Mouse (Mus musculus) liver, adult (tissue): Measurements from ENCODE around the gene Apcs.

Source experiments
- GATA4 ChIP-seq: IDR thresholded peaks from 2 replicates; pipeline ENCODE4 v1.6.1; 2014; ENCODE audit warnings: mild to moderate bottlenecking, low read length; ENCODE audit not compliant: insufficient replicate concordance

Apcs gene

DNA sequence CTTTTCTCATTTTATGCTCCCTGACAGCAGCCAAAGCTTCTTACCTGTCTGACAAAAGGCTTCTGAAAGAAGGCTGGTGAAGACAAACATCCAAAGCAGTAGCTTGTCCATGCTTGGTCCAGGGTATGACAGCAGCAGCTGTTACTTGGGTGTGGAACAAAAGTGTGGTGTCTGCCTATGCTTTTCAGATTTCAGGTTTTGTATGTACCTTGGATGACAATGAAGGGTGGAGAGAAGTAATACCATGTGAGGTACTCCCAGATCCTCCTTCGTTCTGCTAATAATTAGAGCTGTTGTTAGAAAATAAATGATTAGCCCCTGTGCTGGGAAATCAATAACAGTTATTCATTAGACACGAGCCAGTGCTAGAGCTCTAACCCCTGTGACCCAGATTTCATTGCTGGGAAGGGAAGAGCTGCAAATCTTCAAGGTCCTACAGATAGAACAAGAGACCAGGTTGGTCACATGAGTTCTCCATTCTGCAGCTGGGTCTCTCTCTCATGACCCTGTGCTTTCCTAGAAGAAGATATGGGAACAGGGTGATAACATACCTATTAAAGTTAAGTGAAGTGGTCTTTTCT is at the start of gene Apcs:
TSS of gene Apcs (minus strand) at position 265 of the 581 bp plus-strand sequence.
- no peak for TF ChIP-seq GATA4

DNA sequence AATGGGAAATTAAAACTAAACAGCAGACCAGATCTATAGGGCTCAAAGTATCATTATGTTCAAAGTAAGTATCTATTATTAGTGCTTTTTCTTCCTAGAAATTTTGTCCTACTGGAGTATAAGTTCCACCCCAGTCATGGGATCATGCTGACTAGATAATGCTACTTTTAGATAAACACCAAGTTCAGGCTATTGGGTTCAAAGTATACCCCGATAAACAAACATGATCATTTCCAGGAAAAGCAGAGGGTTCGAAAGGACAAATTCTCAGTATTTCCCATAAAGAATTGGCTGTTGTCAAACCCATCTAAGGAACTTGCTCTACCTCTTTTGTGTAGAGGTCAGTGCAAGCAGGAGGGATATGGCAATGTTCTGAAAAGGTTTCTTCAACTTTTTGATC is 37.4 kb upstream of the Apcs start:
- peak; percentile 42; the same call in 1 of the 2 replicates for TF ChIP-seq GATA4

DNA sequence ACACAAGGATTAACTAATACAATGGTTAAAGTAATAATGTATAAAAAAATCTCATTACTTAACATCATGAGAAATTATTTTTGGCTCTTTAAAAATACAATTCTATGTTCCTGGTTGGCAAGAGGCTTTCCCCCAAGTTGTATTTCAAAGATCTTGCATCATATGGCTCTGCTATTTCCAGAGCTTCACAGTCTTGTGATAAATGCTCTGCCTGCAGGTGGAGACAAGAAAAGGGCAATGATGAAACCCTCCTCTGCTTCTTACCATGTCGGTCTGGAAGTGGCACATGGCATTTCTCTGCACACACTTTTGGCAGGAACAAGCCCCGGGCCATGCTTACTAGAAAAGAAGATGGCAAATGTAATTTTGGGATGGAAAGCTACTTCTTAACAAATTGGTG is 23.6 kb upstream of the Apcs start:
- no peak for TF ChIP-seq GATA4

DNA sequence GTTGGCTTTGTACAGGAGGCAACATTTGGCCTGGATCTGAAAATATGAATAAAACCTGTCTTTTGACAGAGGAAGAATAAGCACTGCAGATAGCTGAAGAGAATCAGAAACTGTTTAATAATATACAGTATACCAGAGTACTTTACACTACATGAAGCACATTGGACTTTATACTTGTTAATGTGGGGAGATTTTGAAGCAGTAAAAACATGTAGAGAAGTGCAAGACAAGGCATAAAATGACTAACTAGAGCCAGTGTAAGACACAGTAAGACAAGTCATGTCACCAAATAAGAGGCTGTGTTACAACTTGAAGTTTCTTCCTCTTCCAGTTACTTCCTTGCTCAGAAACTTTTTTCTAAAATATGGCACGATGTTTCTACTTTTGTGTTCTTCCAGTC is 22.3 kb upstream of the Apcs start:
- TF ChIP-seq GATA4 = no peak

DNA sequence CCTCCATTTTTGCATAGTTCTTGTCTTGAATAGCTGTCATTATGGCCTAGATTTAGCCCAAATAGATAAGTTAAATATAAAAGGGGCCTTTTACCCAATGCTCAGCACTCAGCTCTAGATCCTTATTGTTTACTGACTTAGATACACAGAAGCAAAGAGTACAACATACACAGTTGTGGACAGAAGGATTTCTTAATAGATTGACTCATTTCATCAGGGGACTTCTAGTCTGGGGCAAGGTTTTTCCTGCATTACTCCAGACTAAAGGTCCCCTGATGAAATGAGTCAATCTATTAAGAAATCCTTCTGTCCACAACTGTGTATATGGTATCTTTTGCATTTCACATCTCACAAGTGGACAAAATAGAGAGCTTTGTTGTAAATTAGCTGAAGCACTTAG is 8.5 kb upstream of the Apcs start:
- no peak for TF ChIP-seq GATA4

DNA sequence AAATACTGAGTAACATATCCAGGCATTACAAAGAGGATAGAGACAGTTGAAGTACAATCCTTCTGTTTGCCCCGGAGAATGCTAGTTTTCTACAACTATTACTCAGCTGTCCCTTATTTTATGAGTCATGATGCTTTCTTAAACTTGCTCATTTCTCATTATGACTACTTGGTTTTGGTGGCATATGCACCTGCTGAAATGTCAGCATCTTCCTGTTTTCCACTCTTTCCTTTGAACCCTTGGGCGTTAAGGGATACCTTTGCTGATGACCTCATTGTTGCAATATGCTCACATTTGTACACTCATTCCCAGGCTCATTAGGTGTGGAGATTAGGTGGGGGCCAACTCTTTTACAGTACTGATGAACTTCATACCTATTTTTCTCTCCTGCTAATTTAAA is 594 bp upstream of the Apcs start:
- TF ChIP-seq GATA4 = no peak

DNA sequence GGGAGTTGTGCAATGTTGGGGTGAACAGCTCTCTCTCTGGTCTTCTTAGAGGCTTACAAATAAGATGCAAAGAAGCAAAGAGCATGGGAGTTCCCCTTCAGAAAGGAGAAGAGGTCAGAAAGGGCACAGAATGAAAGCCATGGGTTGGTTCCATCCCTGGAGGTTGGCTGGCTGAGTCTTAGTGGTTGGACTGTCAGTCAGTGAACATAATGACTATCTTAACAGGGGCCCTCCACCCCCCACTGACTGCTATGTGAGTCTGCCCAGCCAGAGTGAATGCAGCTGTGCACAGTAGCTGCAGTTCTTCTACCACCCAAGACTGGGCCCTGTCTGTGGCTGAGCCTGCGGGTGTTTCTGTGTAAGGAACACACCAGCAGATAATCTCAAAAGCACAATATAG is 18.2 kb downstream of the Apcs start:
- TF ChIP-seq GATA4 = no peak

DNA sequence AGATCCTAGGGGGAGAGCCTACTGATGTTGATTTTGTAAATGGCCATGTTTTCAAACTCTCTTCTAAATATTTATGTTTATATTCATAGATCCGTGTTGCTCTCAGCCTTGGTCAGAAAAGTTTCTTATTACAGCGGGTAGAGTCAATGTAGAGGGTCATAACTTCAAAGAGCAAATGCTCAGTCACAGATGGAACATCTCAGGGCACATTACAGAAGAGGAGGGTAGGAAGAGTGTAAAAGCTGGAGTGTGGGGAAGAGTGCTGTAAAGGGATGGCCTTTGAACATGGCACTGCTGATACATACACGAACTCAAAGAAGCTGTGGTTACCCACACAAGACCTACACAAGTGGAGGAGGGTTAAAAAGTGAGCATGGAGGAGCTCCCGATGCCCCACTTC is 19.6 kb downstream of the Apcs start:
- no peak for TF ChIP-seq GATA4

DNA sequence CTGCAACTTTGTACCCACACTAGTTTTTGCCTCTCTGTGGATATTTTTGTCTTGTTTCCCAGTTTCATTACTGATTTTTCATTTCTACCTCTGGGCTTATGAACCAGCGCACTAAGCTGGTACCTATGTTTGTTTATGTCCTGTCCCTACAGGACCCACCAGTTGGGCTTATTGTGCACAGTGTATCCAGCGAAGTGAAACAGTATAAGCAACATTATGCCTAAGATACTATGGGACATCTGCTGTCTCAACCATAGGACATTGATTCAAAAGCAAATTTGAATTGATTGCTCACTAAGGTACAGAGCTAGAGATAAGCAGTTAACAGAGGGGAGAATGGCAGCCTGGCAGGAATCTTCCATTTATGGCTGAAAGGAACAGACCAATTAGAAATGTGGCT is 46.7 kb downstream of the Apcs start:
- no peak for TF ChIP-seq GATA4

DNA sequence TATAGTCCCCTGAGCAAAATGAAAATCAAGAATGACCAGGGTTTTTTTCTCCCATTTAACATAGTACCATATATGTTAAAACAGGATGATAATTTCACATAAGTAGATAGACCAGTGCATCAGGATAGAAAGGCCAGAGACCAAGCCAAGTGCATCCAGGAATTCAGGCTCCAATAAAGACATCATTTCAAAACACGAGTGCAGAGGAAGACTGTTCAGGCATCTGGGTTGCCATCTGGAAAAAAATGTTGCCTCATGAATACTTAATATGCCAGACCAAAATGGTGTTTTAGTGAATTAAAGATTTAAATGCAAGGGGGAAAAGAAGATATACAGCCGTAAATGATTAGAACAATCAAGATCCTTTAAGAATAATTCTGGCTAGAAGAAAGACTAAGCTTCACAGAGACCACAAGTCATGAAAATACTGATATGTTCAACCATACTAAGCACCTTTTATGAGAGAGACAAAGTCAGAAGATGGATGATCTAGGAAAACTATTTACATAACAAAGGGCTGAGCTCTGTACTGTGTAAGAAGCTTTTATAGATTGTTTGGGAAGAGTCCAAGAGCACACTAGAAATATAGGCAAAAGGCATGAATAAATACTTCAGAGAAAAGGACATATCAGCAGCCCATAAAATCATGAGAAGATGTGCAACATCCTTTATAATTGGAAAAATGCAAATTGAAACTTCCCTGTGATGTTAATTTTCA is 47.6 kb downstream of the Apcs start:
- TF ChIP-seq GATA4 = no peak
